Mouse (Mus musculus) kidney, adult 2 months (tissue): ENCODE data around the gene Lats2.

ENCODE experiments used
- CTCF ChIP-seq: fragments of 200-500 bp; conservative IDR thresholded peaks from 2 replicates; pipeline ENCODE4 v1.5.1; 2011; ENCODE audit warnings: low read depth, mild to moderate bottlenecking, control low read depth, low read length, moderate library complexity, mixed read lengths; ENCODE audit not compliant: insufficient read depth, insufficient read length
- POLR2A ChIP-seq: fragments of 200-500 bp; IDR thresholded peaks from one replicate; pipeline ENCODE4 v1.6.1; 2011; ENCODE audit warnings: low read depth, low read length, control low read depth

DNA sequence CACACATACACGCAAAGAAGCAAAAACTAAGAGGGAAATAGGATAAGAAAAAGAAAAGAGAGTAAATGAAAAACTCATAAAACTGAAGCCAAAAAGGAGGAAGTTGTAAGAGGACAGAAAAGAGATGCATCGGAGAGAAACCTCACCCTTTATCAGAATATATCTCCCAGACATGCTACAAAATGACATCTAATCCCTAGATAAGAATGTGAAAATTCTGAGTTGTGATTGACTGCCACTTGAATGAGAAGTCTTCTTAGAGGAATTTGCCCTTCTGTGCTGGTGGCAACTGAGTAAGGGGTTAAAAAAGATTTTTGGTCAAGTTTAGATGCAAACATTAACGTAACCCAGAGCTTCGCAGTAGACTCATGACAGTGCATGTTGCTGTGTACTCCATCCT lies 112.0 kb downstream of the Lats2 start:
- TF ChIP-seq CTCF (no peak), POLR2A (no peak)
